ENCODE assay signal across 7 mouse cellular contexts in genomic region chr3:146500003-146500809, GRCm38 (mm10). TPM values are rescaled to one million over a fixed set of nuclear protein-coding genes. Genes with fewer than 3 reads are reported as not detected.
DNase-seq lines count a peak whose midpoint lies in the region; ATAC-seq lines count a peak whose summit lies in the region.

No protein-coding gene starts in this region.

- under 1% methylated on average over 51 of the region's 57 CpGs for WGBS in heart, embryonic 10.5 days

- H3K27ac ChIP-seq in heart, embryonic 10.5 days = peak overlapping the region; percentile 99

- peaks cover 17% of the 10 kb centered on the region for H3K36me3 ChIP-seq in heart, embryonic 10.5 days

- H3K27me3 ChIP-seq in heart, embryonic 10.5 days (ENCODE audit: insufficient read depth, poor library complexity, severe bottlenecking) = no peaks in the 10 kb centered on the region

- H3K4me1 ChIP-seq in heart, embryonic 10.5 days = peaks cover 26% of the 10 kb centered on the region

- H3K4me3 ChIP-seq in heart, embryonic 10.5 days = peak overlapping the region; percentile 78

- H3K9me3 ChIP-seq in heart, embryonic 10.5 days = no peaks in the 10 kb centered on the region

- ATAC-seq in CD4-positive, CD25-positive, alpha-beta regulatory T cell, adult 4 months = peak; percentile 58

- peak; percentile 65 for DNase-seq in MN1 (ENCODE audit: low spot score)
- peak; percentile 81 for DNase-seq in embryo, embryonic 11 days
- DNase-seq in heart, embryonic 10.5 days (ENCODE audit: low spot score) = peak; percentile 89
- DNase-seq in kidney, postnatal 10 days = peak; percentile 76
- peak; percentile 77 for DNase-seq in lung, postnatal 10 days
- DNase-seq in ovary, adult 18-20 months (ENCODE audit: low spot score) = peak; percentile 50

RNA-seq across cellular contexts. Expression of gene Gng5, which starts 0.6 kb away (rescaled TPM):
- polyA plus RNA-seq in CD4-positive, CD25-positive, alpha-beta regulatory T cell, adult 4 months (2017; shearing (Covaris generic)) = 100 to 1,000 TPM; 270 to 377 TPM
- polyA plus RNA-seq in heart, embryonic 10.5 days (2016; fragmentation: Nextera tagmentation; extraction: Ambion mirVana) = 1,312 and 1,459 TPM in 2 replicates

RNA-seq across cellular contexts. Expression of gene Spata1, which starts 0.7 kb away (rescaled TPM):
- 1 to 10 TPM; 7.8 to 8.7 TPM for polyA plus RNA-seq in CD4-positive, CD25-positive, alpha-beta regulatory T cell, adult 4 months (2017; shearing (Covaris generic))
- polyA plus RNA-seq in heart, embryonic 10.5 days (2016; fragmentation: Nextera tagmentation; extraction: Ambion mirVana) = 5.0 and 5.4 TPM in 2 replicates

RNA-seq across cellular contexts. Expression of gene Rpf1, which starts 21.0 kb away (rescaled TPM):
- 10 to 100 TPM; 37.8 to 49.8 TPM for polyA plus RNA-seq in CD4-positive, CD25-positive, alpha-beta regulatory T cell, adult 4 months (2017; shearing (Covaris generic))
- polyA plus RNA-seq in heart, embryonic 10.5 days (2016; fragmentation: Nextera tagmentation; extraction: Ambion mirVana) = 45.0 and 57.3 TPM in 2 replicates

RNA-seq across cellular contexts. Expression of gene Ctbs, which starts 50.6 kb away (rescaled TPM):
- 1 to 10 TPM; 6.0 to 8.3 TPM for polyA plus RNA-seq in CD4-positive, CD25-positive, alpha-beta regulatory T cell, adult 4 months (2017; shearing (Covaris generic))
- polyA plus RNA-seq in heart, embryonic 10.5 days (2016; fragmentation: Nextera tagmentation; extraction: Ambion mirVana) = 9.9 and 11.4 TPM in 2 replicates

Comparison
In these comparisons a context has a peak if more than half of its experiments do, and no peak if none do; other contexts are left out.
1. Peak in every context shown above with its lines: DNase-seq, ATAC-seq, H3K4me3 ChIP-seq and H3K27ac ChIP-seq.